Mouse (Mus musculus) kidney, adult 18-20 months (tissue): ENCODE results near the gene Oog4.
A peak's percentile ranks its signal among the peaks of the same experiment; 100 is the strongest.
"Not testable (repeated sequence)": the region's sequence is repeated elsewhere in the genome, so short reads cannot be mapped to it uniquely, and the experiment has no call there.

Experiments
- DNase-seq: peaks from one replicate; pipeline ENCODE4 v3.0.0; 2021

Oog4 gene

DNA sequence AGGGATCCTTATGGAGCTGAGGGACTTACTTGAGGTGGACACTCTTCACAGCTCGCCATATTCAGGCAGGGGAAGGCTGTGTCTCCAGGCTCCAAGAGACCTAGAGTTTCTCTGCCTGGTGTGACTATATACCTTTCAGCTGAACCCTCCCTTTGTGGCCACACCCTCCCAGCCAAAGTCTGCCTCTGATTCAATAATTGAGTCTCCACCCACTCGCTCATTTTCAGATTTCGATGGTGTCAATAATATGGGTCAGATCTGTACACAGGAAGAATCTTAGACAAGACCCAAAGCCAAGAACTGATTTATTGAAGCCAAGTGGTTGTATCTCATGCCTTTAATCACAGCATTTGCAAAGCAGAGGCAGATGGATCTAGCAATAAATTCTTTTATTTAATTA, at the start of gene Oog4:
Gene Oog4 (minus strand): TSS at position 101 of the 400 bp plus-strand sequence.
- DNase-seq: no peak

GRCm38 (mm10) chr4:143426770-143427169, 23.4 kb downstream of the Oog4 start:
- not testable (repeated sequence) for DNase-seq

GRCm38 (mm10) chr4:143414121-143414520, 36.0 kb downstream of the Oog4 start:
- no peak for DNase-seq

- DNase-seq: no peak
Measured at GRCm38 (mm10) chr4:143413621-143414020, 36.5 kb downstream of the Oog4 start.

DNA sequence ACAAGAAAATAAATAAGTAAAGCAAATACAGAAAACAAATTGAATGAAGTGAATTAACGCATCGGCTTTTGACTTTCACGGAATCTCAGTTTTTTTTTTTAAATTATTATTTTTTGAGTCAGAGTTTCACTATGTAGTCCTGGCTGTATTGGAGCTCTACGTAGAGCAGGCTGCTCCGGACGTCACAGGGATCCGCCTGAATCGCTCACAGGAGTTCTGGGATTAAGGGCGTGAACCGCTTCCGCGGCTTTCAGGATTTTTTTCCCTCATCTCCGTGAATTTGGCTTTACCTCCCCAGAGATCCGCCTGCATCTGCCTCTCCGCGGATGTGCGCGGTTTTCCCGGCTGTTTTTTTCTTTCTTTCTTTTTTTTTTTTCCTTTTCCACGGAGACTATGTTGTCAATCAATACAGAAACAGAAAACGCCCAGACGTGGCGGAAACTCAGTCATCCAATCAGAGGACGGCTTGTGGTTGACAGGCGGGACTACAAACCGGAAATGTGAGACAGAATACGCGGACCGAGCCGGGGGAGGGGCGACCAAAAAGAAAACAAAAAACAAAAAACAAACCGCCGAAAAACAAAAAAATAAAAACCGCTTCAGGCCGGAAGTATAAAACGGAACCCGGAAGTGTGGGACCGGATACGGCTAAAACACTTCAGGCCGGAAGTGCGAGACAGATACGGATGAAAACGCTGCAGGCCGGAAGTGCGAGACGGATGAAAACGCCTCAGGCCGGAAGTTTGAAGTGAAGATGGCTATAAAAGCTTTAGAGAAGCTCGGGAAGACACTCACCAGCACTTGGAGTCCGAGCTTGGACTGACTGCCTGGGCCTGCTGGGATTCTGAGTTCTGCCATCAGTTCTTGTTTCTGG, 37.7 kb downstream of the Oog4 start, which contains the start of gene Pramef8:
Gene Pramef8 (plus strand): TSS at position 208 of the 874 bp plus-strand sequence.
- peak; percentile 93 for DNase-seq

GRCm38 (mm10) chr4:143411566-143412218, 38.4 kb downstream of the Oog4 start:
- peak; percentile 4 for DNase-seq

DNA sequence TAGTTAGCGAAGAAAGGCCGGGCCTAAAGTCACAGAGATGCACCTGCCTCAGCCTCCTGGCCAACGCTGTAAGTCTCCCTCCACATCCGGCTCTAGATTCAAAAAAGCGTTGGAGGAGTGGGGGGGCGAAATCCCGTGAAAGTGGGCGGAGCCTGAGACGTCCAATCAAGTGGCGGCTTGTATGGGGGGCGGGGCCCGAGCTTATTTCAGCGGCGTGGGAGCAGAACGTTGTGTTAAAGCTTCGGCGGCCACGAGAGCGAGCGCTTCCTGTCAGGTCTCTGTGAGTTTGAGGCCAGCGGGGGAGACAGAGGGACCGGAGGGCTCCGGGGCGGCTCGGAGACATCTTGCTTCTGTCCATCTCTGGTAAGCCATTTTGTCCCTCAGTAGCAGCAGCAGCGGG, 55.9 kb downstream of the Oog4 start, which contains the start of gene Pramel1:
Gene Pramel1 (plus strand): TSS at position 248 of the 400 bp plus-strand sequence.
- no peak for DNase-seq

DNA sequence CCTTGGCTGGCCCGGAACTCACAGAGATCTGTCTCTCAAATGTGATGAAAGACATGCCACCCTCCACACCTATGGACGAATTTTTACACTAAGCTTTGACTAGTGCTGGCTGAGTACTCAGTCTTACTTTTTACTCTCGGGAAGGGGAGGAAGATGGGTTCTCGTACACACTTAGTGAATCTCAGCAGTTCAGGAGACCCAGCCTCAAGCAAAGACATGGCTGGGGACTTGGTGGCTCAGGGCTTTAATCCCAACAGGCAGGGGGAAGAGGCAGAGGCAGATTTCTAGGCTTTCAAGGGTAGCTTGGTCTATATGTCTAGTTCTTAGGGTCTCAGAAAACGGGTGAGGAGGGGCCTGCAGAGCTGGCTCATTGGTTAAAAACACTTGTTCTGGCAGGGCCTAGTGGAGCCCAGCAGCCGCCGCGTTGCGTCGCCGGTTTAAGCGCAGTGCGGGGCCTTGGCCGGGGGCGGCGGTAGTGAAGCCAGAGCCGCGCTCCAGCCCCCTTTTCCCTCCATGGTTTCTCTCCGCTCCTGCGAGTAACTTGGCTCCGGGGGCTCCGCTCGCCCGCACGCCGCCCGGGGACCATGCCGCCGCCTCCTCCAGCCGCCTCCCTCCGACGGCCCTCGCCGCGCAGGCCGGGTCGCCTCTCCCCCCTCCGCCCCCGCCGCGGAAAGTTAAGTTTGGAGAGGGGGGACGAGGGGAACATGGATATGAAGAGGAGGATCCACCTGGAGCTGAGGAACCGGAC, 61.0 kb downstream of the Oog4 start:
- peak; percentile 32 for DNase-seq
